Mouse (Mus musculus): ENCODE measurements around the gene Mab21l1.

Mab21l1 gene

DNA sequence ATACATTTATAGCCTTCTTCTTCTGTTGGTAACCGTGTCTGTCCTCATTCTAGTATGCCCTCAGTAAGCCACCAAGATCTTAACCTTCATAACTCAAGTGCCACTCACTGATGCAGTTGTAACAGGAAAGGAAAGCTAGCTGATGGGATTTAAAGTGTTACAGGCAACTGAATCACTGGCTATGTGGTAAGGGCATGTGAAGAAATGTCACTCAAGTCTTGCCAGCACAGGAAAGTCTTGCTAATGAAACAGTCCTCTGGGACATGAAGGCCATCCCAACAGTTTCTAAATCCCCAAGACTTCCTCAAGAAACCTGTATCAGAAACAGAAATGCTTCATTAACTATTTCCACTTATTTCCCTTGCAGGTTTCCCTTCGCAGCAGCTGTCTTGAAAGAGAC lies 13.7 kb upstream of the Mab21l1 start:
- no peak for TF ChIP-seq GATA4 (IDR thresholded peaks at IDR 0.05; ENCODE audit: insufficient replicate concordance, low read length)

DNA sequence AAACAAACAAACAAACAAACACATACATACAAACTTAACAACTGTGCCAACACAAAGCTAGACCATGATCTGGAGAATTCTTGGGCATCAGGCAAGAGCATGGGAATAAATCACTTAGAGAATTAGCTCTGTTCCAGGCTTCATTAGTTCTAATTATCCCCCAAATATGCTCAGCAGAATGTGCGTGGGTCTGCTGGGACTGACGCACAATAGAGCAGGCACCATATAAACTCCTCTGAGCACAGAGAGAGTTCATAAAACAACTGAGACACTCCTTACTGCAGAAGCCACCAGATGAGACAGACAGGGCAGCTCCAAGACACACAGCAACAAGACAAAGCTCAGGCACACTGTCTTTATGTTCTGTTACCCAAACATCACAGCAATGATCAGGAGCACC lies 13.0 kb upstream of the Mab21l1 start:
- no peak for TF ChIP-seq GATA4 (IDR thresholded peaks at IDR 0.05; ENCODE audit: insufficient replicate concordance, low read length)

DNA sequence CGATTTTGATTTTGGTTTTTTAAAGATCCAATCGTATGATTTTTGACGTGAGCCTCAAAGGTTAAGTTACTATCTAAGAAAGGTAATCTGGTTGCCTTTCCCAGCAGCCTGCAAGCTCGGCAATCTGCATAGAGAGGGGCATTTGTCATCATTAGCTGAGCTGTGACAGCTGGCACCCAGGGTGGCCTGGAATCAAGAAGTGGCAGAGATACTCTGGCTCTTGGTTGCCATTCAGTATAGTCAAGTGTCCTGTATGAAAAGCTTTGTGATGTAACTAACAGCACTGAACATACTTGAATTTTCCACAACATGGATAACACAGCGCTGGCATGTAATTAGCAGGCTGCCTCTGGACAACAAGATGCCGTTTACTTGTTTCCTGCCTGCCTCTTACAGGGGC lies 8.1 kb upstream of the Mab21l1 start:
- no peak for TF ChIP-seq GATA4 (IDR thresholded peaks at IDR 0.05; ENCODE audit: insufficient replicate concordance, low read length)

DNA sequence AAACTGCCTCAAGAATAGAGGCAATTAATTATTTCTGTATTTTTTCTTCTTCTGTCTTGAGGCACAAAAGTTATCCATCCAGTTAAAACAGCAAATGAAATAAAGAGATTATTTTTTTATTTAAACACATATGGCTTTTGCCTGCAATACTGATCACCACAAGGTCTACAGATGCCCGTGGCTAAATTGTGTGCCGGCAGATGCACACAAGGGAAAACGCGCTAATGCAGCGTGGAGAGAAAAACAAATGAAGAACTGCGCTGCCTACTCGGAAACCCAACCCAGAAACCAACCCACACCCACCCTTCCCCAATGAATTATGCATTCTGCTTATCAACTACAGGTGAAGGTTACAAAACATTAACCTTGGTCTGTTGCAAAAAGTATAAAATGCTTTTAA lies 7.1 kb upstream of the Mab21l1 start:
- no peak for TF ChIP-seq GATA4 (IDR thresholded peaks at IDR 0.05; ENCODE audit: insufficient replicate concordance, low read length)

DNA sequence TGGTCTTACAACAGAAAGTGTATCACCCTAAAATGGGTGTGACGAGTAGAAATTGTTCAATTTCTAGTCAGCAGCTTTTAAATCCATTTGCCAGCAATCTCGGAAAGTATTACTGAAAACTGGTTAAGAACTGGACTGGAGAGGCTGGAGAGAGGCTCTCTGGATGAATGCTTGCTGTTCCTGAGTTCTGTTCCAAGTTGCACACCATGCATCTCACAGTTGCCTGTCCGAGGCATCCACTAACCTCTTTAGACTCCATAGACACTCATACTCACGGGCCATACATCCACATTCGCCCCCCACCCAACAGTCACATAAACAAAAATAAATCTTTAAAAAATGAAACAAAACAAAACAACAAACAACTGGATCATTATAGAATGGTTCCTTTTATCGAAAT lies 6.6 kb upstream of the Mab21l1 start:
- TF ChIP-seq GATA4 (IDR thresholded peaks at IDR 0.05; ENCODE audit: insufficient replicate concordance, low read length), result no peak

DNA sequence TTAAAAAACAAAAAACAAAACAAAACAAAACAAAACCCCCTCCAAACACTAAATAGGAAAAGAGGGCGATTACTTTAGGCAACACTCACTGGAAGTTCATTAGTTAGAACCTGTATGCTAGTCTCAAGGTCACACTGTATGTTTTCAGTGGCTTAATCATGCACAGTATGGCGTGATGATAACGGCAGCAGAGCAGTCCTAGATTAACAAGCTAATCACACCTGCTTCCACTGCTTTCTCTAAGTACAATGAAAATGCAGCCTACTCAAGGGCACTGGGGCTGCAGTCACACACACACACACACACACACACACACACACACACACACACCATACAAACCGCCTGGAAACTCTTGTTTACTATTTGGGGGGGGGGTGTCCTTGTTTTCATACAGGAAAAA lies 4.8 kb upstream of the Mab21l1 start:
- no peak for TF ChIP-seq GATA4 (IDR thresholded peaks at IDR 0.05; ENCODE audit: insufficient replicate concordance, low read length)

DNA sequence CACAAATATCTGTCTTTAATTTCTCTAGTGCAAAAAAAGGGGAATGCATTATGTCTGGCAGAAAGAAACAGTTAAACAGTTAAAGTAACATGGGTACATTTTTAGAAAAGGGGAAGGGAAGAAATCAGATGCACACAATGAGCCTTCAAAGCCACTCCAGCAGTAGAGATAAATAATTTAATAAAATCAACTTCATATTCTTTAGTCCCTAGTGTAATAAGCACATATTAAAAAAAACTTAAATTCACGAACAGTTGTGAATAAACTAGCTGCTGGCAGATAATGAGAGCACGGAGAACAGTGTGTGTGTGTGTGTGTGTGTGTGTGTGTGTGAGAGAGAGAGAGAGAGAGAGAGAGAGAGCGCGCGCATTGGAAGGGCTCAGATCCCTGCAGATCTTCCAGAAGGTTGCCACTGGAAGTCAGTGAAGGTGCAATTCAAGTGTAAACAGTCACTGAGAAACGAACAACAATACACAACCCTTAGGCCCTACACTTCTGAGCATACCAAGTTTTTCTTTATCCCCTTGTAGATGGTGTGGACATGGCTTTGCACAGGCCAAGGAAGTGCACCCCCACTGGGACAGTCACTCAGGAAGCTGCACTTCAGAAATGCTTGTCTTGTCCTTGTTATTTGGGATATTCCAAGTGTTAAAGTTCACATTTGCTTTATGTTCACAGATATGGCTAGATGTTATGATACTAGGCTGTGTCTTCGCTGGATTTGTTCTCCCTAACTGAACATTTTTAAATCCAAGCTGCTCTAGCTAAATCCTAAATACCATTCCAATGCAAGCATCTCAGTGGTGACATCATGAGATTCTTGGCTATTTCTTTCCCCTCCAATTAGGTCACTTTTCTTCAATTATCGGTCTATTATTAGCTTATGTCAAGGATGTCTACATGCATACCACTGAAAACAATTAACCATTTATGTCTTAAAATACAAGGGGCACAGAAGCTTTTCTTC lies 3.3 kb upstream of the Mab21l1 start:
- no peak for TF ChIP-seq GATA4 (IDR thresholded peaks at IDR 0.05; ENCODE audit: insufficient replicate concordance, low read length)

DNA sequence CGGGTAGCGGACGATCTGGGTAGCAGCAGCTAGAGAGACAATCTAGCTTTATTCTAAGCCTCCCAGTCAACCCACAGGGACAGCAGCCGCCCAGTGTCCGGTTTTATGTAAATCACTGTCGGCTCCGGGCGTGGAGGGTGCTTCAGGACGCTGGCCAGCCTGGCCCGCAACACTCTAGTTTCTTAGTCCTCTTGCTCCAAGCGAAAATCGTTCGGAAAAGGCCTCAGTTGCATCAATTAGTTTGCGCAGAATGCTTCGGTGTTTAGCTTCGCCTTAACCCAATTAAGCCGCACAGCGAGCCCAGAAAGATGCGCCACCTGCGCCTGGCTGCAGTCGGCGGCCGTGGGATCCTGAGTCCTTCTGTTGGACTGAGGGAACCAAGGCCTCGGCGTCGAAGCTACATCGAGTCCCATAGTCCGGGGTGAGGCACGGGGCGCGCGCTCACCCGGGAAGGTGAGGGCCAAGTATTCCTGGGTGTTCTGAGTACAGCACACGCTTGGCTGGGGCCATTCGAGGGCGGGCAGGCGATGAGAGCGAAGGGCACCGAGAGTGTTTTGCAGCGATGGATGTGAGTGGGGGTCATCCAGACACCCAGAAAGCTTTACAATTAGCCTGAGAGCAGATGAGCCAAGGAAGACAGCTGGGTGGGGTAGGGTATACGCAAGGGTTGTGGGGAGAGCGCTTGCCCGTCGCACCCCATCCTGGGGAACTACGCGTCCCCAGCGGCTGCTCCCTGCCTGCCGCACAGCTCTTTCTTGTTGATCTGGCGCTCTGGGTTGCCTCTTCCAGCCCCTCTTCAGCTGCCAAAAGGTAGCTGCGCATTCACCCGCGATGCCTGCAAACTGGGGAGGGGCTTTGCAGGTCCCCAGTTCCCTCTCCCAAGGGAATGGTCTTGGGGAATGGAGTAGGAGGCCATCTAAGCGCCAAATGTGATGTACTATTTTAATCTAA lies 1.9 kb upstream of the Mab21l1 start:
- no peak for TF ChIP-seq GATA4 (IDR thresholded peaks at IDR 0.05; ENCODE audit: insufficient replicate concordance, low read length)

DNA sequence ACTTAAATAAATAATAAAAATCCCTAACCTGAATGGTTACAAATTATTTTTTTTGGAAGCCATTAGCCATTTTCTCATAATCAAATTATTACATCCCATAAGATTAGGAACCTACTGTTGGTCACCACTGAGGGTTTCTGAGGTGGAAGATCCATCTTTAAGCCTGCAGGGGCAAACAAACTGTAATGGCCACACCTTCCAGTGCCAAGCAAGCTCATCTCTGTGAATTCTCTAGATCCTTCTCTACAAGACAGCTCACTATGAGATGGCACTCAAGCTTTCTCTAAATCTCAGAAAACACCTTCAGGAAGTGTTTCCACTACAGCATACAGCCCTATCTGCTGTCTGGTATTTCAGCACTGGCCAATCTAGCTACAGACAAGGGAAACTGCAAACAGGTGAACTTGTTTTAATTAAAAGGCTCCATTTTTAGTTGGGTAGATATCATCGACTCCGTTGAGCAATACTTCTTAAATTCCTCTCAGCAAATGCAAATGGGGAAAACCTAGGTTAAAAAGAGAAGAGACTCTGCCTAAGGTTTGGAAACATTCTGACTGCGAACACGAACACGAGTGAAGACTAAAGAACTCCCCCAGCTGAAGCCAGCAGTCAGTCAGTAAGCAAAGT lies 768 bp upstream of the Mab21l1 start:
- TF ChIP-seq GATA4 (IDR thresholded peaks at IDR 0.05; ENCODE audit: insufficient replicate concordance, low read length), result no peak

DNA sequence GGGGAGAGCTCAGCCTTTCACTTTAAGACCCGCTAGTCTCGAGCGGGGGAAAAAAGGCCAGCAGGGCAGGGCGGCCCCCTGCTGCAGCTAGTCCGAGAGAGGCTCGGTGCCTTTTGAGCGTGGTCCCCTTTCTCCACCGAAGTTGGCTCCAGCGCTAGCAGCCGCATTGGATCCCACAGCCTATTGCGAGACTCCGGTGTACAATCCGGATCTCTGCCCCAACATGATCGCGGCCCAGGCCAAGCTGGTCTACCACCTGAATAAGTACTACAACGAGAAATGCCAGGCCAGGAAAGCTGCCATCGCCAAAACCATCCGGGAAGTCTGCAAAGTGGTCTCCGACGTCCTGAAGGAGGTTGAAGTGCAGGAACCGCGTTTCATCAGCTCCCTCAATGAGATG lies 461 bp downstream of the Mab21l1 start:
- no peak for TF ChIP-seq GATA4 (IDR thresholded peaks at IDR 0.05; ENCODE audit: insufficient replicate concordance, low read length)

DNA sequence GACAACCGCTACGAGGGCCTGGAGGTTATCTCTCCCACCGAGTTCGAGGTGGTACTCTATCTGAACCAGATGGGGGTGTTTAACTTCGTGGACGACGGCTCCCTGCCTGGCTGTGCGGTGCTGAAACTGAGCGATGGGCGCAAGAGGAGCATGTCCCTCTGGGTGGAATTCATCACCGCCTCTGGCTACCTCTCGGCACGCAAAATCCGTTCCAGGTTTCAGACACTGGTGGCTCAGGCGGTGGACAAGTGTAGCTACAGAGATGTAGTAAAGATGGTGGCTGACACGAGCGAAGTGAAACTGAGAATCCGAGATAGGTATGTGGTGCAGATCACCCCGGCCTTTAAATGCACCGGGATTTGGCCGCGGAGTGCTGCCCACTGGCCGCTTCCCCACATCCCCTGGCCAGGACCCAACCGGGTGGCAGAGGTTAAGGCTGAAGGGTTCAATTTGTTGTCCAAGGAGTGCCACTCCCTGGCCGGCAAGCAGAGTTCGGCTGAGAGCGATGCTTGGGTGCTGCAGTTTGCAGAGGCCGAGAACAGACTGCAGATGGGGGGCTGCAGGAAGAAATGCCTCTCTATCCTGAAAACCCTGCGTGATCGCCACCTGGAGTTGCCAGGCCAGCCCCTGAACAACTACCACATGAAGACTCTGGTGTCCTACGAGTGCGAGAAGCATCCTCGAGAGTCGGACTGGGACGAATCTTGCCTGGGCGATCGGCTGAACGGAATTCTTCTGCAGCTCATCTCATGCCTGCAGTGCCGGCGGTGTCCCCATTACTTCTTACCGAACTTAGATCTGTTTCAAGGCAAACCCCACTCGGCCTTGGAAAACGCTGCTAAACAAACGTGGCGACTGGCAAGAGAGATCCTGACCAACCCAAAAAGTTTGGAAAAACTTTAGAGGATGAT lies 1.1 kb downstream of the Mab21l1 start:
- TF ChIP-seq GATA4 (IDR thresholded peaks at IDR 0.05; ENCODE audit: insufficient replicate concordance, low read length), result no peak

DNA sequence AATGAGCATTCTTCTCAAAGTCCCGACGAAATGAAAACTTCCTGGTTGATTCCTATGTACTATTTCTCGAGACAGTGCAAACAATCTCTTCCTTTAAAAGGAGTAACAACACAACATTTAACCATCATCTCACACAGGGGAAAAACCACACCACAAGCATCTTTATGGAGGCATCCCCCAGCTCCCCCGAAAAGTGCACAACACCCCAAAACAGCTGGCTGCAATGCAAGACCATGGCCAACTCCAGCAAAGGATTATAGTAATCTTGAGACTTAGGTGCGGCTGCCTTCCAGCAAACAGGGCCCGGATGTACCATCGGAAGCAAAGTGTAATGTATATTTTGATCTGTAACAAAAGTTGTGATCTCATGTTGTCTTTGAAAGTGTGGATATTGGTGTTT lies 1.8 kb downstream of the Mab21l1 start:
- TF ChIP-seq GATA4 (IDR thresholded peaks at IDR 0.05; ENCODE audit: insufficient replicate concordance, low read length), result no peak

DNA sequence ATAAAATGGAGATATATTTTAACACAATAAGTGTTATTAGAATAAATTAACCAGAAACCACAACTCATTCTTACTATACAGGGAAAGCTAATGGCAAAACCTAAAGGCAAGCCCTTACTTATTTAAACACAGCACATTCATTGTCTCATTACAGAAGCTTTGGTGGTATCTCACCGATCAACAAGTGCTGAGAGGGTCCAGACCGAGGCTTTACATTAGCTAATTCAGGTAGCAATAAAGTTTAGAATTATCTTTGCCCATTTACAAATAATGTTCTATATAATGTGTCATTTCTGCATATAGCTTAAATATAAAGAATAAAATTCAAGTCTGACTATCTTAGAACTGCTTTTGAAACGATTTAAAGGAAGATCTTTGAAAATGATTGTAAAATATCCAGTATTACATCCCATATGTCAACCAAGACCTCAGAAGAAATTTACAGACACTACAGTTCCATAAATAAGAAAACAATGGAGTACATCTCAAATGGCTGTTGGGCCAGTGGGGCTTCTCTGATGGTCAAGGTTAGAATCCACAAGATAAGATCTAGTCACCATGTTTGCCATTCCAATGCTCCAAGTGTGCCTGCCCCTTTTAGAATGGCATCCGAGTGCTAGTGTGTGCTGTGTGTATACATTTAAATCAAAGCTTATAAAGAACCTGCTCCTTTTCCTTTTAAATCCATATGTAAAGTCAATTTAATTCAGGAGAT lies 3.1 kb downstream of the Mab21l1 start:
- no peak for TF ChIP-seq GATA4 (IDR thresholded peaks at IDR 0.05; ENCODE audit: insufficient replicate concordance, low read length)
